Mouse (Mus musculus): Measurements from ENCODE around the gene Fgfr1op.
"Not testable (repeated sequence)": the region's sequence is repeated elsewhere in the genome, so short reads cannot be mapped to it uniquely, and the experiment has no call there.

DNA sequence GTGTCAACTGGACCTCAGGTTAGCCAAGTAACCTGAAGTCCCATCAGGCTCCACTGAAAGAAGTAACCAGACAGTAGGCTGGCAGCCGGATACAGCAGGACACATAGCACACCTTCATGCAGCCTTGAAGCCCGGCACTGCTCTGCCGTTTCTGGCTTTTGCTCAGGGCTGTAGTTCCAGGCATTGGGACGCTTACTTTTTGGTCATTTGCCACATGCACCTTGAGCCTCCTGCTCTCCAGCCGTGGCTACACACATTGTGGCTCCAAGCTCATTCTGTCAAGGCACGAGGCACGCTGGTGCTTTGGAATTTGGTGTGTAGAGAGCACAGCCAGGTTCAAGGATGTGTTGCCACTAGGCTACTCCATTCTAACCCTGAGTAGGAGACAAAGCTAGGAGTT is 10.3 kb upstream of the Fgfr1op start:
- TF ChIP-seq POLR2A (IDR thresholded peaks at IDR 0.05; ENCODE audit: low read depth, low read length); CTCF (conservative IDR thresholded peaks at IDR 0.05; ENCODE audit: insufficient read depth, insufficient read length, low read depth, low read length): not testable (repeated sequence)
